Mouse (Mus musculus) forebrain, embryonic 14.5 days (tissue): Measurements from ENCODE around the gene Creb5. TPM values are rescaled to one million over a fixed set of nuclear protein-coding genes. Genes with fewer than 3 reads are reported as not detected.

Experiments
- ATAC-seq: fragments of 200-750 bp; cut with Nextera tagmentation; 2 replicates; pipeline ENCODE4 v1.8.0; 2017; ENCODE audit warnings: mild to moderate bottlenecking, moderate library complexity
- DNase-seq: peaks from one replicate; pipeline ENCODE4 v3.0.0-alpha.2; 2015; ENCODE audit warnings: low spot score
- H3K27ac ChIP-seq: fragments of 300-500 bp; sonication (generic); 2 replicates; pipeline ENCODE4 v1.5.1; 2014; ENCODE audit warnings: low read depth, mild to moderate bottlenecking, control low read depth, low read length, moderate library complexity
- H3K27me3 ChIP-seq: fragments of 300-500 bp; sonication (generic); replicated peaks from 2 replicates; pipeline ENCODE4 v1.6.1; 2014; ENCODE audit warnings: low read length, control low read depth, mixed read lengths; ENCODE audit not compliant: control insufficient read depth, insufficient read depth
- H3K36me3 ChIP-seq: fragments of 300-500 bp; sonication (generic); 2 replicates; pipeline ENCODE4 v1.6.1; 2014; ENCODE audit warnings: low read length, control low read depth; ENCODE audit not compliant: control insufficient read depth, insufficient read depth
- H3K4me1 ChIP-seq: fragments of 300-500 bp; sonication (generic); 2 replicates; pipeline ENCODE4 v1.6.1; 2014; ENCODE audit warnings: antibody characterized with exemption, low read length, control low read depth; ENCODE audit not compliant: control insufficient read depth, insufficient read depth
- H3K4me2 ChIP-seq: fragments of 300-500 bp; sonication (generic); 2 replicates; pipeline ENCODE4 v1.6.1; 2014; ENCODE audit warnings: mild to moderate bottlenecking, control low read depth, low read length
- H3K4me3 ChIP-seq: fragments of 300-500 bp; sonication (generic); 2 replicates; pipeline ENCODE4 v1.5.1; 2014; ENCODE audit warnings: low read depth, low read length, control low read depth
- H3K9ac ChIP-seq: fragments of 300-500 bp; sonication (generic); 2 replicates; pipeline ENCODE4 v1.6.1; 2014; ENCODE audit warnings: mild to moderate bottlenecking, low read length, control low read depth, moderate library complexity
- H3K9me3 ChIP-seq: fragments of 300-500 bp; sonication (generic); replicated peaks from 2 replicates; pipeline ENCODE4 v1.6.1; 2016; ENCODE audit warnings: low read length, control low read depth, mixed read lengths; ENCODE audit not compliant: control insufficient read depth
- WGBS: fragments of 180-500 bp; shearing (Covaris S2); extraction: QIAGEN DNeasy Blood & Tissue Kit; methylation state at CpG from one replicate; pipeline ENCODE4 v1.1.7; 2014; 5-methylcytosine and 5-hydroxymethylcytosine counted together
- polyA plus RNA-seq: library from polyadenylated mRNA; unstranded; fragments of >200 nt; fragmentation: Nextera tagmentation; extraction: Ambion mirVana; gene quantifications from 2 replicates; pipeline ENCODE4 v1.2.1, GENCODE M21; 2014

The Creb5 gene
- polyA plus RNA-seq, 1 experiment from 2014 or later: 8.5 TPM

- Histone ChIP-seq H3K9ac (no peak overlapping the region), H3K27ac (no peak overlapping the region), H3K9me3 (no peaks in the 10 kb centered on the region), H3K4me1 (no peaks in the 10 kb centered on the region), H3K4me2 (no peak overlapping the region), H3K27me3 (no peaks in the 10 kb centered on the region), H3K36me3 (no peaks in the 10 kb centered on the region), H3K4me3 (no peak overlapping the region)
- no peak for DNase-seq
- ATAC-seq: no peak
- 57% methylated on average over 4 of the region's 4 CpGs for WGBS
These were observed 76.9 kb downstream of the Creb5 start for GRCm38 (mm10) chr6:53363981-53364391.

GRCm38 (mm10) chr6:53369147-53369546 lies 82.1 kb downstream of the Creb5 start:
- H3K36me3 ChIP-seq: no peaks in the 10 kb centered on the region
- WGBS: 89% methylated on average over 5 of the region's 5 CpGs
- no peaks in the 10 kb centered on the region for H3K4me1 ChIP-seq
- no peak overlapping the region for H3K4me3 ChIP-seq
- H3K9me3 ChIP-seq: no peaks in the 10 kb centered on the region
- no peak for DNase-seq
- no peak overlapping the region for H3K4me2 ChIP-seq
- no peak overlapping the region for H3K27ac ChIP-seq
- no peaks in the 10 kb centered on the region for H3K27me3 ChIP-seq
- no peak for ATAC-seq
- H3K9ac ChIP-seq: no peak overlapping the region

DNA sequence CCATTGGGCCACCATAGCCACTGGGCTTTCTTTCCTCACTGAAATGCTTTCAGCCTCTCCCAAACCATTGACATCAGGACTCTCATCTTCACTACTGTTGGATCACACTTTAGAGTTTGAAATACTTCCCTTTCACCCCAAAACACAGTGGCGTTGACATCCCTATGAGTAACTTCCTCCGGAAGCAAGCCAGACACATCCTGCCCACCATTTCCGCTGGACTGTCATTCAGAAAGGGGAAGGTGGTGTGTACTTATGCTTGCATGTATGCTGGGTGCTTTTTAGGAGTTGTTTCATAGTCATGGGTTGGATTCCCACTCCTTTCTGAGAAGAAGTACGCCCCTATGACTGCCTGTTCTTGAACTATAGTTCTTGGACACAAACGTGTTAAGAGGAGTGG lies 82.9 kb downstream of the Creb5 start:
- Histone ChIP-seq H3K4me2 (no peak overlapping the region), H3K27me3 (no peaks in the 10 kb centered on the region), H3K4me1 (no peaks in the 10 kb centered on the region), H3K27ac (no peak overlapping the region), H3K9ac (no peak overlapping the region), H3K4me3 (no peak overlapping the region), H3K9me3 (no peaks in the 10 kb centered on the region), H3K36me3 (no peaks in the 10 kb centered on the region)
- no peak for ATAC-seq
- DNase-seq: no peak
- 95% methylated on average over 5 of the region's 5 CpGs for WGBS

- H3K4me1 ChIP-seq: no peaks in the 10 kb centered on the region
- no peak overlapping the region for H3K4me3 ChIP-seq
- no peaks in the 10 kb centered on the region for H3K36me3 ChIP-seq
- no peaks in the 10 kb centered on the region for H3K27me3 ChIP-seq
- DNase-seq (peak; percentile 60), ATAC-seq (peak; percentile 72)
- peak overlapping the region; percentile 23; the same call in 1 of the 2 replicates for H3K27ac ChIP-seq
- no peak overlapping the region for H3K9ac ChIP-seq
- H3K4me2 ChIP-seq: no peak overlapping the region
- no peaks in the 10 kb centered on the region for H3K9me3 ChIP-seq
- 65% methylated on average over 9 of the region's 9 CpGs for WGBS
These were observed 84.9 kb downstream of the Creb5 start for GRCm38 (mm10) chr6:53371962-53372361.

DNA sequence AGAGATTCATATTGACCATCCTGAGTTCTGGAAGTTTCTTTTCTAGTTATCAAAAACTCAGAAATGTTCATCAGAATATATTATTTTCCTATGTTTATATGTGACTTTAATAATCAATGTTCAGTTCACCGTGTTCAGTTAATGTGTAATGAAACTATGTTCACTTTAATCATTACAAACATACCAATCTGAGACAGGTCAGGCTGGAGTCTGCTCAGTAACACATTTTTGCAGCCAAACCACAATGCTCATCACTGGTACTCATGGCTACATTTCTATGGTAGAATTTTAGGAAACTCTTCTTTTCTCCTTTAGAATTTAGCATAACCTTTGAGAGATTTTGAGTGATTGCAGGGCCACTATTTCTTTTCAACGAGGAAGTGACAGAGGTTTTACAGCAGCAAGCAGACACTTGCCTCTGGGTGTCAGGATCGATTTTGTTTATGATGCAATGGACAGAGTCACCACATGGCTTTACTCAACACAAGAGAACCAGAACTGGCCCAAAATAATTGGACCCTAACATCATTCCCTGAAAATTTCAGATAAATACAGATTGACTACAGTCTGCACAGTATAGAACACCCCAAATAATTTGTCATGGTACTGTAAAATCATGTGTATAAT lies 87.4 kb downstream of the Creb5 start:
- H3K27me3 ChIP-seq: no peaks in the 10 kb centered on the region

GRCm38 (mm10) chr6:53389277-53389676 lies 102.2 kb downstream of the Creb5 start:
- H3K4me3 ChIP-seq: no peak overlapping the region
- 91% methylated on average over 5 of the region's 5 CpGs for WGBS
- no peaks in the 10 kb centered on the region for H3K36me3 ChIP-seq
- no peak overlapping the region for H3K27ac ChIP-seq
- ATAC-seq: no peak
- H3K27me3 ChIP-seq: no peaks in the 10 kb centered on the region
- DNase-seq: no peak
- H3K4me2 ChIP-seq: no peak overlapping the region
- H3K9ac ChIP-seq: no peak overlapping the region
- no peaks in the 10 kb centered on the region for H3K9me3 ChIP-seq
- H3K4me1 ChIP-seq: peaks cover 9% of the 10 kb centered on the region

More for the DNA sequence above, 87.4 kb downstream of the Creb5 start:
- Histone ChIP-seq H3K4me2 (no peak overlapping the region), H3K4me3 (no peak overlapping the region), H3K4me1 (no peaks in the 10 kb centered on the region), H3K9me3 (no peaks in the 10 kb centered on the region), H3K9ac (no peak overlapping the region), H3K36me3 (no peaks in the 10 kb centered on the region), H3K27ac (no peak overlapping the region)
- 83% methylated on average over 3 of the region's 3 CpGs for WGBS
- ATAC-seq (no peak), DNase-seq (no peak)

- no peaks in the 10 kb centered on the region for H3K27me3 ChIP-seq
- H3K4me2 ChIP-seq: no peak overlapping the region
- 47% methylated on average over 6 of the region's 6 CpGs for WGBS
- H3K4me3 ChIP-seq: no peak overlapping the region
- no peak overlapping the region for H3K9ac ChIP-seq
- peak; percentile 42 for DNase-seq
- no peak overlapping the region for H3K27ac ChIP-seq
- no peaks in the 10 kb centered on the region for H3K9me3 ChIP-seq
- peaks cover 13% of the 10 kb centered on the region for H3K4me1 ChIP-seq
- no peak for ATAC-seq
- no peaks in the 10 kb centered on the region for H3K36me3 ChIP-seq
These were observed 103.3 kb downstream of the Creb5 start for GRCm38 (mm10) chr6:53390413-53390812.

DNA sequence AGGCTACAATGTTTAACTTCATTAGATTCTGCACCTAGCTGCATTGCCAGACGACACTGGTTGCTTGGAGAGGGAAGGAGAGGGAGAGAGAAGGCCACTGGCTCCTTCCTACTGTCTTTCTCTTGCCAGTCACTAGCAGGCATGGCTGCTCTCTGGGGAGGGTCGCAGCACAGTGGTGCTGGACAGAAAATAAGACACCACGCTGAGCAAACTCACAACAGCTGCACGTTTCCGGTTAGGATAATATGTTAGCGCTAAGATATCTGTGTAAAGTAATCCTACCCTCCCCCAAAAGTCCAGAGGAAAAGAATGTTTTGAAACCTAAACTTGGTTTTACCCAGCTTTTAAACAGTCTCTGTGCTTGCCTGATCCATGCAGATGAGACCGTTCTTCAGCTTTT lies 107.0 kb downstream of the Creb5 start:
- ATAC-seq: no peak
- H3K4me1 ChIP-seq: peaks cover 21% of the 10 kb centered on the region
- WGBS: 53% methylated on average over 7 of the region's 7 CpGs
- H3K36me3 ChIP-seq: no peaks in the 10 kb centered on the region
- no peak for DNase-seq
- H3K27me3 ChIP-seq: no peaks in the 10 kb centered on the region
- no peak overlapping the region for H3K4me2 ChIP-seq
- H3K9me3 ChIP-seq: no peaks in the 10 kb centered on the region
- H3K9ac ChIP-seq: no peak overlapping the region
- H3K4me3 ChIP-seq: no peak overlapping the region
- no peak overlapping the region for H3K27ac ChIP-seq

- Histone ChIP-seq H3K4me1 (peaks cover 23% of the 10 kb centered on the region), H3K4me2 (no peak overlapping the region), H3K27me3 (no peaks in the 10 kb centered on the region), H3K9ac (no peak overlapping the region), H3K36me3 (no peaks in the 10 kb centered on the region), H3K27ac (peak overlapping the region; percentile 21; the same call in 1 of the 2 replicates), H3K4me3 (no peak overlapping the region), H3K9me3 (no peaks in the 10 kb centered on the region)
- WGBS: 60% methylated on average over 4 of the region's 4 CpGs
- DNase-seq: peak; percentile 42
- no peak for ATAC-seq
These were observed 108.1 kb downstream of the Creb5 start for GRCm38 (mm10) chr6:53395208-53395607.
